Mouse (Mus musculus): ENCODE results near the gene Bola2. TPM values are rescaled to one million over a fixed set of nuclear protein-coding genes. Genes with fewer than 3 reads are reported as not detected.

Bola2 gene
- total and polyA plus RNA-seq, 3 experiments: 163 to 436 TPM; not detected in 1

GRCm38 (mm10) chr7:126707442-126708174 is 12.4 kb downstream of the Bola2 start, which contains the start of gene Coro1a (continued):
- no peak for TF ChIP-seq BHLHE40 (IDR thresholded peaks at IDR 0.05; ENCODE audit: borderline replicate concordance, low read depth, low read length)
- no peak for TF ChIP-seq ZKSCAN1 (IDR thresholded peaks at IDR 0.05; ENCODE audit: low read depth, low read length)
- TF ChIP-seq E2F4 (IDR thresholded peaks at IDR 0.05; ENCODE audit: borderline replicate concordance, low read depth, low read length): no peak
- no peak for TF ChIP-seq UBTF (IDR thresholded peaks at IDR 0.05; ENCODE audit: borderline replicate concordance, insufficient read depth, low read depth, low read length)
- no peak for TF ChIP-seq SMC3 (IDR thresholded peaks at IDR 0.05; ENCODE audit: low read depth, low read length)
- no peak for TF ChIP-seq USF2 (IDR thresholded peaks at IDR 0.05; ENCODE audit: borderline replicate concordance in 1 of 2, insufficient read depth in 1 of 2, low read depth in 1 of 2, low read length in 2 of 2)
- no peak for TF ChIP-seq ZMIZ1 (IDR thresholded peaks at IDR 0.05; ENCODE audit: low read depth, low read length)
- TF ChIP-seq POLR2A (IDR thresholded peaks at IDR 0.05; ENCODE audit: control insufficient read depth in 1 of 2, insufficient read depth in 1 of 2, low read depth in 1 of 2, low read length in 2 of 2, poor library complexity in 1 of 2): peak; percentile 29 to 67; a peak in 2 of 4 replicates
- TF ChIP-seq CHD1 (IDR thresholded peaks at IDR 0.05; ENCODE audit: low read depth, low read length): no peak
- TF ChIP-seq EP300 (IDR thresholded peaks at IDR 0.05; ENCODE audit: low read depth in 1 of 2, low read length in 2 of 2): peak in 1 of 2 experiments; percentile 54; a peak in 1 of 4 replicates

- H3K4me3 ChIP-seq (ENCODE audit: control insufficient read depth in 1 of 2, insufficient read depth in 1 of 2, low read depth in 2 of 2, low read length in 2 of 2): peak overlapping the region; percentile 32 to 48
- H3K36me3 ChIP-seq (ENCODE audit: control insufficient read depth in 1 of 2, insufficient read depth in 2 of 2, low read length in 2 of 2): peaks cover 0 to 8% of the 10 kb centered on the region in 2 experiments; a peak in 2 of 4 replicates
- no peak for DNase-seq (ENCODE audit: low read depth, low spot score)
- H3K27ac ChIP-seq (ENCODE audit: control insufficient read depth, low read depth, low read length): peak overlapping the region; percentile 89; the same call in 1 of the 2 replicates
- peaks cover 0 to 15% of the 10 kb centered on the region in 2 experiments; a peak in 3 of 4 replicates for H3K4me1 ChIP-seq (ENCODE audit: control insufficient read depth in 1 of 2, insufficient read depth in 2 of 2, low read length in 2 of 2)
- H3K9ac ChIP-seq (ENCODE audit: control insufficient read depth, low read depth, low read length, poor library complexity, severe bottlenecking): peak overlapping the region; percentile 72
- TF ChIP-seq ZMIZ1 (IDR thresholded peaks at IDR 0.05; ENCODE audit: low read depth, low read length) (no peak), ZC3H11A (IDR thresholded peaks at IDR 0.05; ENCODE audit: low read depth, low read length) (no peak), MAX (IDR thresholded peaks at IDR 0.05; ENCODE audit: low read length) (no peak), POLR2A (IDR thresholded peaks at IDR 0.05; ENCODE audit: control insufficient read depth in 1 of 2, insufficient read depth in 1 of 2, low read depth in 1 of 2, low read length in 2 of 2, poor library complexity in 1 of 2) (no peak), USF2 (IDR thresholded peaks at IDR 0.05; ENCODE audit: borderline replicate concordance in 1 of 2, insufficient read depth in 1 of 2, low read depth in 1 of 2, low read length in 2 of 2) (no peak), JUND (IDR thresholded peaks at IDR 0.05; ENCODE audit: low read depth, low read length) (no peak), E2F4 (IDR thresholded peaks at IDR 0.05; ENCODE audit: borderline replicate concordance, low read depth, low read length) (no peak)
- H3K9me3 ChIP-seq (replicated peaks; ENCODE audit: insufficient read depth, low read length): no peaks in the 10 kb centered on the region
- H3K27me3 ChIP-seq (ENCODE audit: control insufficient read depth in 1 of 2, insufficient read depth in 2 of 2, low read length in 2 of 2): no peaks in the 10 kb centered on the region; a peak in 1 of 4 replicates
- H3K79me2 ChIP-seq (ENCODE audit: control insufficient read depth, insufficient read depth, low read length, poor library complexity): peaks cover 7% of the 10 kb centered on the region
These were observed 13.2 kb downstream of the Bola2 start for GRCm38 (mm10) chr7:126708175-126708952.

All from MEL (cell line).